ENCODE assay signal across 28 mouse cellular contexts in the genomic region with DNA sequence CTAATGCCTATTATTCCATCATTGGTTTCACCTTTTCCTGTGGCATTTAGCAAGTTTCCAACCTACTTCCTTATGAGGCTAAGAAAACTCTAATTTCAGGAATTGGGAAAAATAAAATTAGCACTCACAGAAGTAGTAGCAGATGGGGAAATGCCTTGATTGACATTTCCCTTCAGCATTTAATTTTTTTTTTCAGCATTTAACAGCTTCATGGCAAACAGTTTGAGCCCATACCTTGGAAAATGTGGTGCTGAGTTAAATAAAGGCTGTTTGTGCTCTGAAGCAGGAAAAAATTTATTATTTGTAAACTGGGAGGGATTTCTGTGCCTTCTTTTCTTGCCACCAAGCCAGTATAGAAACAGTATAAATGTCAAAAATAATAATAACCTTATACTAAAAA.
DNase-seq lines count a peak whose midpoint lies in the region; ATAC-seq lines count a peak whose summit lies in the region.
"Had no signal": no experiment of that assay in that cellular context is flagged by ENCODE, and none has a peak within 500 bp of the region (broad histone marks: within the 10 kb centered on the region; RNA-seq: fewer than 3 reads in every experiment).

No protein-coding gene starts in this region.

- peaks cover 6% of the 10 kb centered on the region; the same call in 1 of the 2 replicates for H3K4me1 ChIP-seq in forebrain, embryonic 14.5 days (ENCODE audit: control insufficient read depth, insufficient read depth, low read length)
- H3K4me1 ChIP-seq in forebrain, embryonic 11.5 days (replicated peaks; ENCODE audit: control insufficient read depth, insufficient read depth, low read length) = no peaks in the 10 kb centered on the region
- H3K4me1 ChIP-seq: embryonic facial prominence, embryonic 10.5 days; embryonic facial prominence, embryonic 13.5 days; hindbrain, embryonic 12.5 days; hindbrain, embryonic 15.5 days had no signal

- peak; percentile 50; the same call in 1 of the 2 replicates for ATAC-seq in forebrain, embryonic 14.5 days
- ATAC-seq in forebrain, embryonic 11.5 days (replicated peaks; ENCODE audit: low FRiP score) = no peak
- ATAC-seq: intestine, postnatal 0 days; Patski had no signal

- H3K36me3 ChIP-seq in forebrain, embryonic 14.5 days (ENCODE audit: control insufficient read depth, insufficient read depth, low read length) = no peaks in the 10 kb centered on the region
- H3K36me3 ChIP-seq in forebrain, embryonic 11.5 days (ENCODE audit: control insufficient read depth, insufficient read depth, low read length) = no peaks in the 10 kb centered on the region
- H3K36me3 ChIP-seq: G1E; hindbrain, embryonic 12.5 days had no signal

- peak; percentile 66 for DNase-seq in forebrain, embryonic 14.5 days (ENCODE audit: low spot score)
- DNase-seq in forebrain, embryonic 11.5 days (ENCODE audit: low spot score) = no peak
- peak; percentile 31 for DNase-seq in brain, adult 2 months (ENCODE audit: low read depth, low spot score)
- peak; percentile 30 for DNase-seq in brain, embryonic 18.5 days (ENCODE audit: low read depth, low spot score)
- DNase-seq in telencephalon, adult 2 months (ENCODE audit: low read depth, low spot score) = peak; percentile 26
- DNase-seq in c-Kit-positive CD71-positive TER-119-positive erythroid progenitor cells, embryonic 14.5 days (ENCODE audit: low spot score) = no peak
- no peak for DNase-seq in layer of hippocampus, adult 9-10 months (ENCODE audit: low spot score)
- DNase-seq: adrenal gland, postnatal 10 days; adrenal gland, postnatal 36 days; B cell, adult 2 months; cerebellum, adult 11 months; cerebellum, adult 2 months; cerebellum, postnatal 10 days; cerebellum, postnatal 36 days; embryo, embryonic 11 days; gastrocnemius, adult 2 months; gastrocnemius, postnatal 14 days; heart, adult 11 months had no signal

- no peaks in the 10 kb centered on the region for H3K9me3 ChIP-seq in forebrain, embryonic 14.5 days (replicated peaks; ENCODE audit: control insufficient read depth, low read length)
- no peaks in the 10 kb centered on the region for H3K9me3 ChIP-seq in forebrain, embryonic 11.5 days (ENCODE audit: control insufficient read depth, low read length)
- H3K9me3 ChIP-seq: embryonic facial prominence, embryonic 10.5 days; embryonic facial prominence, embryonic 13.5 days; hindbrain, embryonic 12.5 days; hindbrain, embryonic 15.5 days had no signal

- no peak overlapping the region for H3K4me2 ChIP-seq in forebrain, embryonic 14.5 days (ENCODE audit: low read length)
- H3K4me2 ChIP-seq in forebrain, embryonic 11.5 days (ENCODE audit: low read depth, low read length, severe bottlenecking) = no peak overlapping the region
- H3K4me2 ChIP-seq: embryonic facial prominence, embryonic 13.5 days; heart, embryonic 11.5 days; hindbrain, embryonic 12.5 days; hindbrain, embryonic 15.5 days had no signal

- H3K27me3 ChIP-seq in forebrain, embryonic 14.5 days (replicated peaks; ENCODE audit: control insufficient read depth, insufficient read depth, low read length) = no peaks in the 10 kb centered on the region
- H3K27me3 ChIP-seq in forebrain, embryonic 11.5 days (ENCODE audit: control insufficient read depth, insufficient read depth, low read length) = no peaks in the 10 kb centered on the region
- H3K27me3 ChIP-seq: CH12.LX; embryonic facial prominence, embryonic 13.5 days; hindbrain, embryonic 12.5 days; hindbrain, embryonic 15.5 days; Patski had no signal

- no peak overlapping the region for H3K9ac ChIP-seq in forebrain, embryonic 14.5 days (ENCODE audit: low read length)
- no peak overlapping the region for H3K9ac ChIP-seq in forebrain, embryonic 11.5 days (ENCODE audit: low read length)
- H3K9ac ChIP-seq: embryonic facial prominence, embryonic 13.5 days; hindbrain, embryonic 12.5 days; hindbrain, embryonic 15.5 days had no signal

- H3K4me3 ChIP-seq in forebrain, embryonic 14.5 days (ENCODE audit: low read depth, low read length) = no peak overlapping the region
- no peak overlapping the region for H3K4me3 ChIP-seq in forebrain, embryonic 11.5 days (ENCODE audit: low read depth, low read length)
- H3K4me3 ChIP-seq: embryonic facial prominence, embryonic 10.5 days; embryonic facial prominence, embryonic 13.5 days; erythroblast, embryonic 14.5 days; gastrocnemius, adult 2 months; hindbrain, embryonic 12.5 days; hindbrain, embryonic 15.5 days had no signal

- no peak overlapping the region for H3K27ac ChIP-seq in forebrain, embryonic 14.5 days (ENCODE audit: low read depth, low read length)
- H3K27ac ChIP-seq in forebrain, embryonic 11.5 days (ENCODE audit: low read depth, low read length) = no peak overlapping the region
- H3K27ac ChIP-seq: embryonic facial prominence, embryonic 10.5 days; embryonic facial prominence, embryonic 13.5 days; gastrocnemius, adult 2 months; hindbrain, embryonic 12.5 days; hindbrain, embryonic 15.5 days had no signal

Comparison
In these comparisons a context has a peak if more than half of its experiments do, and no peak if none do; other contexts are left out.
1. DNase-seq: peak in forebrain, embryonic 14.5 days (single experiment), brain, adult 2 months (single experiment), brain, embryonic 18.5 days (single experiment) and telencephalon, adult 2 months (single experiment); none in forebrain, embryonic 11.5 days (single experiment), c-Kit-positive CD71-positive TER-119-positive erythroid progenitor cells, embryonic 14.5 days (single experiment) and layer of hippocampus, adult 9-10 months (single experiment).